Mouse (Mus musculus) C3H10T1/2 (cell line): Measurements from ENCODE around the gene Vmn1r76. TPM values are rescaled to one million over a fixed set of nuclear protein-coding genes. Genes with fewer than 3 reads are reported as not detected.

ENCODE experiments used
- polyA plus RNA-seq, 2 experiments: library from polyadenylated mRNA; unstranded; fragments of >200 nt; fragmentation: generic; extraction: Trizol; gene quantifications; one replicate each; pipeline ENCODE4 v1.2.1; 2012; ENCODE audit warnings: missing spikeins in 2 of 2

Gene Vmn1r76
- not detected for polyA plus RNA-seq

DNA sequence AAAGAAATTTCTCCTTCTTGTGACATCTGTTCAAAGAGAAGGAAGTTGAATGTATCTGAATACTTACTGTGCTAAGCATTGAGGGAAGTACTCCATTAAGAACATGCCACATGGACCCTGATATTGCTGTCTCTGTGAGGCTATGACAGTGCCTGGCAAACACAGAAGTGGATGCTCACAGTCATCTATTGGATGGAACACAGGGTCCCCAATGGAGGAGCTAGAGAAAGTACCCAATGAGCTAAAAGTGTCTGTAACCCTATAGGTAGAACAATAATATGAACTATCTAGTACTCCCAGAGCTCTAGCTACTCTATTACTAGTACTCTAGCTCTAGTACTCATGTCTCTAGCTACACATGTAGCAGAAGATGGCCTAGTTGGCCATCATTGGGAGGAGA, at the start of gene Vmn1r76:
Vmn1r76 (minus strand) TSS at position 101 of the 400 bp plus-strand sequence.

DNA sequence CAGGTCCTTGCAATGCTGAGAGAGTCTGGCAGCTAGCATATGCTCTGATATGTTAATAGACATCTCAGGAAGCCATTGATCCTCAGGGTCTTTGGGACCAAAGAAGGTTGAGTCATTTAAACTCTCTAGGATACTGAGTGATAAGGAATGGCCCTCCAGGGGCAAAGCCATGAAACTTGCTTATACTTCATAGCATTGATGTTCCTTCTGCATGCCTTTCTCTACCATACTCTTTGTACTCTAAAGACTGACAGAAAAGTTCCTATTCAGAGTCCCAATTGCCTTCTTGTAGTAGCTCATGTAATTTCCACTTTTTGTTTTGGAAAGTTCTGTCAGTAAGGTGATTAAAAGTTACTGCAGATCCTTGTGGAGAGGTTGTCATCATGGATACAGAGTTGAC, 63.7 kb downstream of the Vmn1r76 start, which contains the start of gene Vmn1r75:
Vmn1r75 (plus strand) TSS at position 301 of the 400 bp plus-strand sequence.

Other genes starting within 250 kb of the Vmn1r76 start
- not detected for gene Vmn1r73, start 207.9 kb downstream of the Vmn1r76 start, polyA plus RNA-seq
- gene Vmn1r74, start 104.2 kb downstream of the Vmn1r76 start, polyA plus RNA-seq: not detected
- gene Vmn1r75, start 63.6 kb downstream of the Vmn1r76 start, polyA plus RNA-seq: not detected
- gene Vmn1r77, start 98.5 kb upstream of the Vmn1r76 start, polyA plus RNA-seq: not detected
- gene Vmn1r78, start 212.0 kb upstream of the Vmn1r76 start, polyA plus RNA-seq: not detected
- gene Vmn1r79, start 233.1 kb upstream of the Vmn1r76 start, polyA plus RNA-seq: not detected